Mouse (Mus musculus): ENCODE measurements around the gene Slc16a10. TPM values are rescaled to one million over a fixed set of nuclear protein-coding genes. Genes with fewer than 3 reads are reported as not detected.
A peak's percentile ranks its signal among the peaks of the same experiment; 100 is the strongest.

Slc16a10 gene
- total RNA-seq (2021) = 10 to 100 TPM; 18.8 to 21.7 TPM
- long read RNA-seq, experiment 1, full-length matches to known transcripts = 8 of 51 reads
- long read RNA-seq, experiment 1, partial matches to known transcripts = 1 of 51 reads
- long read RNA-seq, experiment 1, other reads (novel, unspliced or antisense) = 42 of 51 reads
- long read RNA-seq, experiment 2, full-length matches to known transcripts = 7 of 27 reads
- long read RNA-seq, experiment 2, partial matches to known transcripts = 0 of 27 reads
- long read RNA-seq, experiment 2, other reads (novel, unspliced or antisense) = 20 of 27 reads

GRCm38 (mm10) chr10:40141864-40142523, at the start of gene Slc16a10:
Gene Slc16a10, minus strand, starts transcription at chr10:40142258.
- peak; percentile 94 to 97 for DNase-seq

GRCm38 (mm10) chr10:40191338-40191979, 49.4 kb upstream of the Slc16a10 start:
- peak; percentile 4 to 10 for DNase-seq

GRCm38 (mm10) chr10:40190871-40191270, 48.8 kb upstream of the Slc16a10 start:
- no peak for DNase-seq

GRCm38 (mm10) chr10:40189689-40190088, 47.6 kb upstream of the Slc16a10 start:
- no peak for DNase-seq

GRCm38 (mm10) chr10:40188831-40189230, 46.8 kb upstream of the Slc16a10 start:
- no peak for DNase-seq

DNA sequence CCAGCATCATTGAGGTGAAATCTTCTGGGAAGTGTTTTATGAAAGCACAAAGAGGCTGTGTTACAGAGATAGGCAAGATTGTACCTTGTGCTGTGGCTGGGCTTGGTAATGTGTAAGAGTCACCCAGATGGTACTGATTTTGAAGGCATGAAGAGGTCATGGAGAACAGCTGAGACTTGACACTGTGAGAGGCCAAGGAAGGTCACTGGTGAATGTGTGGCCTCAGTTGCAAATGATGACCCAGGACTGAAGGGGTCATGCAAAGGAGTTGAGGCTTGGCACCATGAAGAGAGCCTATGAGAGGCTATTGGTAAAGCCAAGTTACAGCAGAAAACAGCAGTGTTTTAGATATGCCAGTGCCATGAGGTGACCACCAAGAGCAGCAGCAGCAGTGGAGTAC, 43.9 kb upstream of the Slc16a10 start:
- DNase-seq = no peak

- DNase-seq = no peak
Measured at GRCm38 (mm10) chr10:40180011-40180410, 38.0 kb upstream of the Slc16a10 start.

DNA sequence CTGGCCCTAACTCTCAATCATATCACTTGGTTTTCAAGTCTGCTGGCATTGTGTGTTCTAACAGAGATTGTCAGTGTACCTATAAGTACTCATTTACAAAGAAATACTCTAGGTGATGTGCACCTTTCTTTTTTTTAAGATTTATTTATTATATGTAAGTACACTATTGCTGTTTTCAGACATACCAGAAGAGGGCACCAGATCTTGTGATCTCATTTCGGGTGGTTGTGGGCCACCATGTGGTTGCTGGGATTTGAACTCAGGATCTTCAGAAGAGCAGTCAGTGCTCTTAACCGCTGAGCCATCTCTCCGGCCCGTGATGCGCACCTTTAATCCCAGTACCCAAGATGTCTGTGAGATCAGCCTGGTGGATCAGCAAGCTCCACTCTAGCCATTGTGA, 37.1 kb upstream of the Slc16a10 start:
- DNase-seq = no peak

GRCm38 (mm10) chr10:40177323-40177962, 35.4 kb upstream of the Slc16a10 start:
- peak; percentile 65 to 69 for DNase-seq

GRCm38 (mm10) chr10:40172136-40172535, 30.1 kb upstream of the Slc16a10 start:
- DNase-seq = no peak

DNA sequence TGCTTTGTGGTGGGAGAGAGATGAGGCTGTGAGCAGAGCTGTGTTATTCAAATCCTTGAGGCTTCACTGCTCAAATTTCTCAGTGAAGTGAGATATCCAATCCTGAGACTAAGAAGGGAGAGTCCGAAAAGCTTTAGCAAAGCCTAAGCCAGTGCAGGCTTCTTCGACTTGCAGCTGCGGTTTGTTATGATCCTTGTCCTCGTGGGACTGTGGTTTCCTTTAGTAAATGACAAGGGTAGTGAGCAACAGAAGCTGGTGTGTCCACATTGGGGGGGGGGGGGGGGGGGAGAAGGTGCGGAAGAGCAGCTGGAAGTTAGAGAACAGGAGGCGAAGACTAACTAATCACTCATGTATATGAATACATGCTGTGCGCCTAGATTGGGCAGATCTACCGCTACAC, 29.2 kb upstream of the Slc16a10 start:
- DNase-seq = no peak

GRCm38 (mm10) chr10:40170141-40170558, 28.1 kb upstream of the Slc16a10 start:
- DNase-seq = no peak

- DNase-seq = no peak
Measured at GRCm38 (mm10) chr10:40169566-40169965, 27.5 kb upstream of the Slc16a10 start.

DNA sequence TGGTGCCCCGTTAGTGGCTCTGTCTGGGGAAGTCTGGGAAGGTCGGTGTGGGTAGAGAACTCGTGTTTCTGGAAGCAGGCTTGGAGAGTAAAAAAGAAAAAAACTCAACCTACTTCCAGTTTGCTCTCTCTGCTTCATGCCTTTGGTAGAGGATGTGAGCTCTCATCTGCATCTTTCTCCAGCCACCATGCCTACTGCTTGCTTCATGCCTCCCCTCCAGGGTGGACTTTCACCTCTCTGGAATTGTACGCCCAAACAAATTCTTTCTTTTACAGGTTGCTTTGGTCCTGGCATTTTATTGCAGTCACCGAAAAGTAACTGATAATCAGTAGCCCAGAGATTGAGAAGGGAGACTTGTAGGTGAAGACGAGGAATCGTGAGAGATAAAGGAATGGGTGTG, 27.0 kb upstream of the Slc16a10 start:
- DNase-seq = no peak

DNA sequence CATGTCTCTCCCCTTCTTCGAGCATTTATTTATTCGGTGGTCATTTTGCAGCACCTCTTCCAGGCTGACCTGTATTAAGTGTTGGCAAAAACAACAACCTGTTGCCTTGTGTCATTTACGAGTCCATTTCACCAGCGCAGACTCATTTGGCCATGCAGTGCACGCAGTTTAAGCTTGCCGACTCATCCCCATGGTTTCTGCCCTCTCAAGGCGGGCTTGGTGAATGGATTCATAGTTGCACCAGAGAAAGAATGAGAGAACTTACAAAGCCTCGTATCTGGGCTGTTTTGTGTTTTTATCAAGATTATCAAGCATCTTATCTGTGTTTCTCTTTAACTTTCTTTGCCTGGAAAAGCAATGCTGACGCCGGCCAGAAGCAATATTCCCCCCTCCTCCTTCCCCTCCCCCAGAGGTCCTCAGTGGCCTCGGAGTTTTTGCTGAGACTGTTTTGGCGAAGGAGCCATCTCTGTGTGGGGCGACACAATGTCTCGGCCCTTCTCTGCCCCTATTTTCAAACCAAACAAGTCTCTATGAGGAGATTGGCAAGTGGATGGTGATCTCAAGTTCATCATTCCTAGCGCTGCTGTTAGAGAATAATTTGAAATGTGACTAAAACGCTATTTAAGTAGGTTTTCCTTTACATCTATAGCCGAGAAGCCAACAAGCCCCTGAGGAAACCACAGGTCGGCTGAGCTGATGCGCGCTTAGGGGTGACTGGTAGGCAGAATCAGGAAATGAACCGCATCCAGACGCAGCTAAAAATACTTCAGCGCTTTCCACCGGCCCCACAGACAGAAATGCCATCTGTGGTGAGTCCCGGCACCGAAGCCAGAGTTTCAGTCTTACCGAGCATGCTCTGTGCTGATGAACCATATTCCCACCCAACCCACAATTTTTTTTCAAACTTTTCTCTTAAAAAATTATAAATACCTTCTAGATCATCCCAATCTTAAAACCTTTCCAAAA, 22.6 kb upstream of the Slc16a10 start:
- peak; percentile 35 to 44 for DNase-seq

- no peak for DNase-seq
Measured at GRCm38 (mm10) chr10:40163914-40164313, 21.9 kb upstream of the Slc16a10 start.

GRCm38 (mm10) chr10:40163338-40163737, 21.3 kb upstream of the Slc16a10 start:
- peak in 1 of 2 experiments; percentile 10 for DNase-seq

- no peak for DNase-seq
Measured at GRCm38 (mm10) chr10:40161701-40162255, 19.7 kb upstream of the Slc16a10 start.

DNA sequence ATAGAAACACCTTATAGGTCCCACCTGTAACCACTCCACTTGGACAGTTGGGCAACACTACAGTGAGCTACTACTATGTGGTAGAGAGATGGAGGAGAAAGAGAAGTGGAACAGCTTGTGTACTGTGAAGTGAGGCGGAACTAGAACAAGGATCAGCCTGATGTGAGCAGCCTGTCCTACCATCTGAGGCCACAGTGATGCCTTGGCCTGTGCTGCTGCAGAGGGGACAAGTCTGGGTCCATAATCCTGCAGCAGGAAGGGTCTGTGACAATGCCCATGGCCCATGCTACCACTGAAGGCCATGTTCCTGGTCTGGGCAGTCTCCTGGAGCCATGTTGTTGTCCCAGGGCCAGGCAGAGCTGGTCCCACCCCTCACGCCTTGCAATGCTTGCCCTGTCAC, 19.2 kb upstream of the Slc16a10 start:
- DNase-seq = no peak

- no peak for DNase-seq
Measured at GRCm38 (mm10) chr10:40152550-40152857, 10.4 kb upstream of the Slc16a10 start.

GRCm38 (mm10) chr10:40151852-40152549, 9.9 kb upstream of the Slc16a10 start:
- DNase-seq = no peak
